ENCODE assay signal across 13 mouse cellular contexts in the genomic region with DNA sequence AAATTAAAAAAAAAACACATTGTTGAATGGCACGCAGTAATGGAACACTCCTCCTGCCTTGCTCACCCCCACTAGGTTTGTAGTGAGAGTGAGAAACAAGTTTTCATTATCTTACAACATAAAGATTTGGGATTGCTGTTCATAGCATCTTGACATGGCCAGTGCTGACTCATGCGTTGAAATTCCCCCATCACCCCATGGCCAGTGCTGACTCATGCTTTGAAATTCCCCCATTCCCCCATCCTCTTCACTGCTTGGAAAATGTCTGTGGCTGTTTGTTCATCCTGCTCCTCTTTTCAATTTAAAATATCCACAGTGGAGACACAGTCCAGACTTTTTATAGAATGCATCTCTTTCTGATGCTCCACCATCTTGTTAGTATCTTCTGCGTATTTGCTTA.
"Had no signal": no experiment of that assay in that cellular context is flagged by ENCODE, and none has a peak within 500 bp of the region (broad histone marks: within the 10 kb centered on the region; RNA-seq: fewer than 3 reads in every experiment).

No protein-coding gene starts in this region.

- DNase-seq: kidney, postnatal 25 days; lung, embryonic 14.5 days; lung, postnatal 10 days; lung, postnatal 4 days; midbrain, embryonic 14.5 days; thymus, postnatal 36 days had no signal

- H3K4me3 ChIP-seq: kidney, embryonic 15.5 days; left cerebral cortex, adult 2 months; limb, embryonic 15.5 days; liver, embryonic 12.5 days; midbrain, embryonic 10.5 days; myocyte; neural tube, embryonic 15.5 days had no signal

- H3K9ac ChIP-seq: kidney, embryonic 15.5 days; limb, embryonic 15.5 days; liver, embryonic 12.5 days; lung, embryonic 14.5 days; neural tube, embryonic 15.5 days had no signal

- H3K27me3 ChIP-seq: kidney, embryonic 15.5 days; limb, embryonic 15.5 days; liver, embryonic 12.5 days had no signal

- ATAC-seq: liver, embryonic 12.5 days had no signal

- H3K4me1 ChIP-seq: liver, embryonic 12.5 days had no signal

- H3K4me2 ChIP-seq: kidney, embryonic 15.5 days; limb, embryonic 15.5 days; liver, embryonic 12.5 days; lung, embryonic 14.5 days; neural tube, embryonic 15.5 days had no signal

- H3K27ac ChIP-seq: left cerebral cortex, adult 2 months; limb, embryonic 15.5 days; liver, embryonic 12.5 days; midbrain, embryonic 10.5 days; neural tube, embryonic 15.5 days had no signal

- H3K9me3 ChIP-seq: kidney, embryonic 15.5 days; limb, embryonic 15.5 days; liver, embryonic 12.5 days; midbrain, embryonic 10.5 days; neural tube, embryonic 15.5 days had no signal

- H3K36me3 ChIP-seq: kidney, embryonic 15.5 days; limb, embryonic 15.5 days; liver, embryonic 12.5 days; midbrain, embryonic 10.5 days; neural tube, embryonic 15.5 days had no signal
